Mouse (Mus musculus): ENCODE measurements around the gene Mpv17l. TPM values are rescaled to one million over a fixed set of nuclear protein-coding genes. Genes with fewer than 3 reads are reported as not detected.
"Not testable (repeated sequence)": the region's sequence is repeated elsewhere in the genome, so short reads cannot be mapped to it uniquely, and the experiment has no call there.

The Mpv17l gene
- polyA plus RNA-seq (2012; fragmentation: generic; extraction: Trizol) = 0.88 TPM

DNA sequence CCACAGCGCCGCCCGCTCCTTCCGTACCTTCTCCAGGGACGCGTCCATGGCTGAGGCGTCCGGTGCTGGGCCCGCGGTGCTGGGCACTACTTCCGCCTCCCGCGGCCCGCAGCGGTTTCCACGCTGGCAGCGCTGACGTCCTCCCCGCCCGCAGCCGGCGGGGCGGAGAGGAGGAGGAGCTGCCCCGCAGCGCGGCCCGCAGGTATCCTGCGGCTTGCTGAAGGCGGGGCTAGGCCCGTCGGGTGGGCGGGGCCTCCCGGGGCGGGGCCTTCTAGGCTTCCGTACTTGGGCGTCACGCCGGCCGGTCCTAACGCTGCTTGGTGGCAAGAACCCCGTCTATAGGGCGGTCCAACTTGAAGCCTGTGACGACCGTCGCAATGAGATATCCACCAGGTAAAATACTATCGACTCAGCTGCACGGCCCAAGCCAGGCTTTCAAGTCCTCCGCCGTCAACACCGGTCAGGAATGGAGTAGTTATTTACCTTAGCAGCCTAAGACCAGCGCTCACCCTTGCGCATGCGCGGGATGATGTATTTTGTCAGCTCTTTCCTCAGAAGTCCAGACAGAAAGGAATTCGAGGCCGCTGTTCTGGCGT lies at the start of gene Mpv17l, which contains the start of gene Pdxdc1:
Gene Mpv17l, plus strand, starts transcription at position 274 of the 596 bp plus-strand sequence.
Gene Pdxdc1, minus strand, starts transcription at position 244 of the 596 bp plus-strand sequence.
- Histone ChIP-seq H3K4me3 (peak within 1 kb of the TSS; percentile 81), H3K27me3 (ENCODE audit: control insufficient read depth, insufficient read depth, insufficient read length) (no peaks in the 10 kb centered on the region), H3K79me2 (ENCODE audit: control insufficient read depth, insufficient read depth) (peaks cover 54% of the 10 kb centered on the region), H3K4me2 (ENCODE audit: low read depth) (peak within 1 kb of the TSS; percentile 92), H3K36me3 (ENCODE audit: control insufficient read depth, insufficient read depth) (no peaks in the 10 kb centered on the region), H3ac (ENCODE audit: control insufficient read depth, insufficient read length) (peak within 1 kb of the TSS; percentile 76)
- TF ChIP-seq MYOG (IDR thresholded peaks at IDR 0.05; ENCODE audit: control insufficient read depth in 1 of 3, insufficient read depth in 1 of 3, insufficient read length in 2 of 3, low read depth in 2 of 3) (peak in 1 of 3 experiments; percentile 19), TCF12 (IDR thresholded peaks at IDR 0.05; ENCODE audit: insufficient read depth, poor library complexity, severe bottlenecking) (no peak), POLR2A (IDR thresholded peaks at IDR 0.05; ENCODE audit: insufficient read length, low read depth) (peak; percentile 79), POLR2AphosphoS2 (IDR thresholded peaks at IDR 0.05; ENCODE audit: insufficient read length, low read depth) (peak; percentile 72)

DNA sequence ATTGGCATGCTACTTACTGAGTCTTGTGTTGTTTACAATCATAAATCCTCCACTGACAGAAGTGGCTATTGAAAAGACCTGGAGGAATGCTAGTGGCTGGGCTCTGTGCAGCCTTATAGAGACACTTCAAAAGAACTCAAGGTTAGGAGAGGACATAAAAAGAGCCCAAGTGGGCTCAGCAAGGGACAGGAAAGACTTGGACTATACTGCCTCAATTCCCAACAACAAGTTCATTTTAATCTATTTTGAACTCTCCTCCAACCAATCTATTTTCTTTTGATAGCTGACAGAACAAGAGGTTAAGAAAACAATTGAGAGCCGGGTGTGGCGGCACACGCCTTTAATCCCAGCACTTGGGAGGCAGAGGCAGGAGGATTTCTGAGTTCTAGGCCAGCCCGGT lies 49.1 kb upstream of the Mpv17l start:
- no peak overlapping the region for H3ac ChIP-seq (ENCODE audit: control insufficient read depth, insufficient read length)
- H3K36me3 ChIP-seq (ENCODE audit: control insufficient read depth, insufficient read depth) = peaks cover 33% of the 10 kb centered on the region
- no peaks in the 10 kb centered on the region for H3K27me3 ChIP-seq (ENCODE audit: control insufficient read depth, insufficient read depth, insufficient read length)
- TF ChIP-seq MYOG (IDR thresholded peaks at IDR 0.05; ENCODE audit: control insufficient read depth in 1 of 3, insufficient read depth in 1 of 3, insufficient read length in 2 of 3, low read depth in 2 of 3) (no peak), MAX (IDR thresholded peaks at IDR 0.05; ENCODE audit: low read depth) (no peak), POLR2A (IDR thresholded peaks at IDR 0.05; ENCODE audit: insufficient read length, low read depth) (no peak), TCF12 (IDR thresholded peaks at IDR 0.05; ENCODE audit: insufficient read depth, poor library complexity, severe bottlenecking) (no peak), USF1 (IDR thresholded peaks at IDR 0.05; ENCODE audit: low read depth) (no peak), MYOD1 (IDR thresholded peaks at IDR 0.05; ENCODE audit: control insufficient read depth in 1 of 3, insufficient read length in 2 of 3, low read depth in 2 of 3) (no peak), REST (IDR thresholded peaks at IDR 0.05; ENCODE audit: insufficient read depth, insufficient read length) (no peak), POLR2AphosphoS2 (IDR thresholded peaks at IDR 0.05; ENCODE audit: insufficient read length, low read depth) (no peak), SRF (IDR thresholded peaks at IDR 0.05; ENCODE audit: control insufficient read depth, insufficient read length, low read depth) (no peak), E2F4 (IDR thresholded peaks at IDR 0.05; ENCODE audit: insufficient read depth) (no peak), TCF3 (IDR thresholded peaks at IDR 0.05; ENCODE audit: insufficient read length, low read depth) (no peak), CEBPB (IDR thresholded peaks at IDR 0.05; ENCODE audit: insufficient read depth, poor library complexity, severe bottlenecking) (no peak)
- H3K4me3 ChIP-seq = no peak overlapping the region
- H3K79me2 ChIP-seq (ENCODE audit: control insufficient read depth, insufficient read depth) = no peaks in the 10 kb centered on the region
- H3K4me2 ChIP-seq (ENCODE audit: low read depth) = no peak overlapping the region

DNA sequence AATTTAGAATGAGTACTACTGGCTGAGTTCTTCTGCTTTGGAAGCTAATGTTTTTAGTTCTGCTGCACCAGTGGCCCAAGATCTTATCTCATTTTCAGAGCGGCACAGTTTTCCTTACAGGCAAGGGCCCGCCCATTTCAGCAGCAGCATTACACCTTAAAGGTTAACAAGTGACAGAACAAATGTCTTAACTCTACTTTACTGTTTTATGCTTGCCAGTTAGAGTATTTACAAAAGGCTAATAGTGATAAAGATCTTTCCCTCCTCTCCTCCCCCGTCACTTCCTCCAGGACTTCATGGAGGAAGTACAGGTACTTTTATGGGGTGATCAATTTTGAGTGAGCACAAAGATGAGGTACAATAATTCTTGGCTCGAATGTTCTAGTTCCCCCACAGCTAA lies 36.9 kb upstream of the Mpv17l start:
- H3K79me2 ChIP-seq (ENCODE audit: control insufficient read depth, insufficient read depth) = no peaks in the 10 kb centered on the region
- peaks cover 19% of the 10 kb centered on the region for H3K36me3 ChIP-seq (ENCODE audit: control insufficient read depth, insufficient read depth)
- no peaks in the 10 kb centered on the region for H3K27me3 ChIP-seq (ENCODE audit: control insufficient read depth, insufficient read depth, insufficient read length)
- H3K4me2 ChIP-seq (ENCODE audit: low read depth) = no peak overlapping the region
- no peak overlapping the region for H3ac ChIP-seq (ENCODE audit: control insufficient read depth, insufficient read length)
- H3K4me3 ChIP-seq = no peak overlapping the region
- no peak for TF ChIP-seq USF1 (IDR thresholded peaks at IDR 0.05; ENCODE audit: low read depth)
- no peak for TF ChIP-seq CEBPB (IDR thresholded peaks at IDR 0.05; ENCODE audit: insufficient read depth, poor library complexity, severe bottlenecking)
- TF ChIP-seq TCF12 (IDR thresholded peaks at IDR 0.05; ENCODE audit: insufficient read depth, poor library complexity, severe bottlenecking) = no peak
- no peak for TF ChIP-seq POLR2A (IDR thresholded peaks at IDR 0.05; ENCODE audit: insufficient read length, low read depth)
- no peak for TF ChIP-seq SRF (IDR thresholded peaks at IDR 0.05; ENCODE audit: control insufficient read depth, insufficient read length, low read depth)
- TF ChIP-seq MYOG (IDR thresholded peaks at IDR 0.05; ENCODE audit: control insufficient read depth in 1 of 3, insufficient read depth in 1 of 3, insufficient read length in 2 of 3, low read depth in 2 of 3) = no peak

DNA sequence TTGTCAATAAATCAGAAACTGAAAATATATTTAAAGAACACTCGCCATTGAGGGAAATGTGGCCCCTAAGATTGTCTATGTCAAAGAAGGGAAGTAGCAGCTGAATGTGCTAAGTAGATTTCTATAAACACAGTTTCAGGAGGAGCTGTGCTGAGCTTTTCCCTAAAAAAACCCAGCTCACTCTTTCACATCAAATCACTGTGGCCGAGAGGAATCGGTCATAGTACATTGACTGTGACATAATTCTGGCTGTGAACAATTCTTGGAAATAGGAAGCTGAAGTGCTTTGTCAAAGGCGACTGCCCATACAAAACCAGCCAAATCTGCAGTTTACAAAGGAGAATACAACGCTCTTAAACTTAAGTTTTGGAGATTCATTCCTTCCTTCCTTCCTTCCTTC lies 36.3 kb upstream of the Mpv17l start:
- Histone ChIP-seq H3K27me3 (ENCODE audit: control insufficient read depth, insufficient read depth, insufficient read length) (no peaks in the 10 kb centered on the region), H3ac (ENCODE audit: control insufficient read depth, insufficient read length) (no peak overlapping the region), H3K4me2 (ENCODE audit: low read depth) (no peak overlapping the region), H3K4me3 (no peak overlapping the region), H3K79me2 (ENCODE audit: control insufficient read depth, insufficient read depth) (no peaks in the 10 kb centered on the region), H3K36me3 (ENCODE audit: control insufficient read depth, insufficient read depth) (peaks cover 20% of the 10 kb centered on the region)
- TF ChIP-seq TCF3 (IDR thresholded peaks at IDR 0.05; ENCODE audit: insufficient read length, low read depth) = no peak
- TF ChIP-seq TCF12 (IDR thresholded peaks at IDR 0.05; ENCODE audit: insufficient read depth, poor library complexity, severe bottlenecking) = no peak
- TF ChIP-seq MAX (IDR thresholded peaks at IDR 0.05; ENCODE audit: low read depth) = no peak
- no peak for TF ChIP-seq POLR2AphosphoS2 (IDR thresholded peaks at IDR 0.05; ENCODE audit: insufficient read length, low read depth)
- TF ChIP-seq POLR2A (IDR thresholded peaks at IDR 0.05; ENCODE audit: insufficient read length, low read depth) = no peak
- no peak for TF ChIP-seq USF1 (IDR thresholded peaks at IDR 0.05; ENCODE audit: low read depth)
- no peak for TF ChIP-seq SRF (IDR thresholded peaks at IDR 0.05; ENCODE audit: control insufficient read depth, insufficient read length, low read depth)
- no peak for TF ChIP-seq E2F4 (IDR thresholded peaks at IDR 0.05; ENCODE audit: insufficient read depth)
- TF ChIP-seq MYOG (IDR thresholded peaks at IDR 0.05; ENCODE audit: control insufficient read depth in 1 of 3, insufficient read depth in 1 of 3, insufficient read length in 2 of 3, low read depth in 2 of 3) = no peak

DNA sequence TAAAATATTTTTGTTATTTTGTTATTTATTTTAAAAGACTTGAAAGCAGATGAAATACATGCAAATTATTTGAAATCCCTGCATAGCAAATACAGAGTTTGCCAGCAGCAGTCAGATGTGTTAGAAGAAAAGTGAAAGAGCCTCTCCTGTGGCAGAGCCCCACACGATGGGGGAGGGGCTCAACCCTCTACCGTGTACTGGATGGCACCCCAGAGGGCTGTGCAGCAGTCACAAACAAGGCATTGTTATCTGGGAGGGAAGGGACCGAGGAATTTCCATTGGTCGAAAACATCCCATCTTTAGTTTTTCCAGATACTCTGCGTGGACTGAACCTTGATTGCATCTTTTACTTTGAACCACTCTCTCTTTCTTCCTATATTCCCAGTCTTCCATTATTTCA lies 35.6 kb upstream of the Mpv17l start:
- H3ac ChIP-seq (ENCODE audit: control insufficient read depth, insufficient read length); H3K27me3 ChIP-seq (ENCODE audit: control insufficient read depth, insufficient read depth, insufficient read length); H3K79me2 ChIP-seq (ENCODE audit: control insufficient read depth, insufficient read depth); H3K4me2 ChIP-seq (ENCODE audit: low read depth); H3K4me3 ChIP-seq: not testable (repeated sequence)
- H3K36me3 ChIP-seq (ENCODE audit: control insufficient read depth, insufficient read depth) = peaks cover 26% of the 10 kb centered on the region

All from myocyte (in vitro differentiated cells).